Mouse (Mus musculus) bone marrow, adult 2 months (tissue): Measurements from ENCODE around the gene 4833427G06Rik.

Experiments used
- CTCF ChIP-seq: fragments of 200-500 bp; IDR thresholded peaks from 2 replicates; pipeline ENCODE4 v1.5.1; 2011; ENCODE audit warnings: low read length, control low read depth; ENCODE audit not compliant: control insufficient read depth, insufficient read depth
- POLR2A ChIP-seq: fragments of 200-500 bp; IDR thresholded peaks from 2 replicates; pipeline ENCODE4 v1.6.1; 2011; ENCODE audit warnings: low read depth, mild to moderate bottlenecking, control low read depth, low read length, borderline replicate concordance; ENCODE audit not compliant: control insufficient read depth

GRCm38 (mm10) chr9:51060601-51061000, 41.3 kb downstream of the 4833427G06Rik start, which contains the start of gene Btg4:
- TF ChIP-seq CTCF (no peak), POLR2A (no peak)
